Mouse (Mus musculus): Measurements from ENCODE around the gene 1110051M20Rik. TPM values are rescaled to one million over a fixed set of nuclear protein-coding genes. Genes with fewer than 3 reads are reported as not detected.
A peak's percentile ranks its signal among the peaks of the same experiment; 100 is the strongest.

The 1110051M20Rik gene
- polyA plus RNA-seq, 1 experiment from 2014 or later: 79.8 TPM

GRCm38 (mm10) chr2:91456491-91457100 is 12.1 kb upstream of the 1110051M20Rik start:
- Histone ChIP-seq H3K27me3 (ENCODE audit: control insufficient read depth, insufficient read depth, low read length) (no peaks in the 10 kb centered on the region), H3K27ac (replicated peaks; ENCODE audit: low read depth, low read length) (no peak overlapping the region), H3K4me3 (ENCODE audit: low read depth, low read length) (peak overlapping the region; percentile 63), H3K36me3 (replicated peaks; ENCODE audit: control insufficient read depth, insufficient read depth, low read depth, low read length) (no peaks in the 10 kb centered on the region), H3K9me3 (replicated peaks; ENCODE audit: control insufficient read depth, low read length) (no peaks in the 10 kb centered on the region), H3K9ac (replicated peaks; ENCODE audit: low read length) (no peak overlapping the region; the same call in 1 of the 2 replicates), H3K4me1 (ENCODE audit: control insufficient read depth, insufficient read depth, low read length) (peaks cover 3% of the 10 kb centered on the region), H3K4me2 (ENCODE audit: low read depth, low read length) (peak overlapping the region; percentile 72)
- no peak for DNase-seq (ENCODE audit: low spot score)
- peak; percentile 6; the same call in 1 of the 2 replicates for ATAC-seq (replicated peaks; ENCODE audit: insufficient number of reproducible peaks, low FRiP score, low TSS enrichment, low read depth)
- WGBS: 44% methylated on average over 9 of the region's 9 CpGs

GRCm38 (mm10) chr2:91455826-91456225 is 11.3 kb upstream of the 1110051M20Rik start:
- H3K36me3 ChIP-seq (replicated peaks; ENCODE audit: control insufficient read depth, insufficient read depth, low read depth, low read length): no peaks in the 10 kb centered on the region
- no peak overlapping the region for H3K27ac ChIP-seq (replicated peaks; ENCODE audit: low read depth, low read length)
- DNase-seq (ENCODE audit: low spot score) (peak; percentile 85), ATAC-seq (replicated peaks; ENCODE audit: insufficient number of reproducible peaks, low FRiP score, low TSS enrichment, low read depth) (no peak)
- H3K9me3 ChIP-seq (replicated peaks; ENCODE audit: control insufficient read depth, low read length): no peaks in the 10 kb centered on the region
- H3K9ac ChIP-seq (replicated peaks; ENCODE audit: low read length): no peak overlapping the region
- H3K4me1 ChIP-seq (ENCODE audit: control insufficient read depth, insufficient read depth, low read length): no peaks in the 10 kb centered on the region
- no peak overlapping the region for H3K4me2 ChIP-seq (ENCODE audit: low read depth, low read length)
- H3K4me3 ChIP-seq (ENCODE audit: low read depth, low read length): no peak overlapping the region
- WGBS: 4% methylated on average over 4 of the region's 4 CpGs
- no peaks in the 10 kb centered on the region for H3K27me3 ChIP-seq (ENCODE audit: control insufficient read depth, insufficient read depth, low read length)

GRCm38 (mm10) chr2:91454434-91454833 is 9.9 kb upstream of the 1110051M20Rik start:
- 89% methylated on average over 3 of the region's 3 CpGs for WGBS
- Histone ChIP-seq H3K4me2 (ENCODE audit: low read depth, low read length) (no peak overlapping the region), H3K9ac (replicated peaks; ENCODE audit: low read length) (no peak overlapping the region), H3K36me3 (replicated peaks; ENCODE audit: control insufficient read depth, insufficient read depth, low read depth, low read length) (no peaks in the 10 kb centered on the region), H3K9me3 (replicated peaks; ENCODE audit: control insufficient read depth, low read length) (no peaks in the 10 kb centered on the region), H3K27ac (replicated peaks; ENCODE audit: low read depth, low read length) (no peak overlapping the region), H3K4me1 (ENCODE audit: control insufficient read depth, insufficient read depth, low read length) (no peaks in the 10 kb centered on the region), H3K27me3 (ENCODE audit: control insufficient read depth, insufficient read depth, low read length) (no peaks in the 10 kb centered on the region), H3K4me3 (ENCODE audit: low read depth, low read length) (no peak overlapping the region)
- ATAC-seq (replicated peaks; ENCODE audit: insufficient number of reproducible peaks, low FRiP score, low TSS enrichment, low read depth) (no peak), DNase-seq (ENCODE audit: low spot score) (no peak)

GRCm38 (mm10) chr2:91453231-91454075 is 8.9 kb upstream of the 1110051M20Rik start:
- WGBS: 81% methylated on average over 9 of the region's 9 CpGs
- H3K9ac ChIP-seq (replicated peaks; ENCODE audit: low read length): no peak overlapping the region

GRCm38 (mm10) chr2:91452658-91453057 is 8.2 kb upstream of the 1110051M20Rik start:
- no peaks in the 10 kb centered on the region for H3K27me3 ChIP-seq (ENCODE audit: control insufficient read depth, insufficient read depth, low read length)
- no peaks in the 10 kb centered on the region for H3K9me3 ChIP-seq (replicated peaks; ENCODE audit: control insufficient read depth, low read length)
- H3K4me3 ChIP-seq (ENCODE audit: low read depth, low read length): no peak overlapping the region
- H3K27ac ChIP-seq (replicated peaks; ENCODE audit: low read depth, low read length): no peak overlapping the region
- no peak for DNase-seq (ENCODE audit: low spot score)
- H3K9ac ChIP-seq (replicated peaks; ENCODE audit: low read length): no peak overlapping the region
- no peak for ATAC-seq (replicated peaks; ENCODE audit: insufficient number of reproducible peaks, low FRiP score, low TSS enrichment, low read depth)
- no peaks in the 10 kb centered on the region for H3K36me3 ChIP-seq (replicated peaks; ENCODE audit: control insufficient read depth, insufficient read depth, low read depth, low read length)
- no peaks in the 10 kb centered on the region for H3K4me1 ChIP-seq (ENCODE audit: control insufficient read depth, insufficient read depth, low read length)
- H3K4me2 ChIP-seq (ENCODE audit: low read depth, low read length): no peak overlapping the region
- WGBS: 59% methylated on average over 8 of the region's 8 CpGs

More at GRCm38 (mm10) chr2:91453231-91454075, 8.9 kb upstream of the 1110051M20Rik start:
- Histone ChIP-seq H3K4me1 (ENCODE audit: control insufficient read depth, insufficient read depth, low read length) (no peaks in the 10 kb centered on the region), H3K9me3 (replicated peaks; ENCODE audit: control insufficient read depth, low read length) (no peaks in the 10 kb centered on the region), H3K27me3 (ENCODE audit: control insufficient read depth, insufficient read depth, low read length) (no peaks in the 10 kb centered on the region), H3K4me2 (ENCODE audit: low read depth, low read length) (no peak overlapping the region), H3K36me3 (replicated peaks; ENCODE audit: control insufficient read depth, insufficient read depth, low read depth, low read length) (no peaks in the 10 kb centered on the region), H3K27ac (replicated peaks; ENCODE audit: low read depth, low read length) (no peak overlapping the region), H3K4me3 (ENCODE audit: low read depth, low read length) (no peak overlapping the region)
- ATAC-seq (replicated peaks; ENCODE audit: insufficient number of reproducible peaks, low FRiP score, low TSS enrichment, low read depth) (no peak), DNase-seq (ENCODE audit: low spot score) (no peak)

GRCm38 (mm10) chr2:91450316-91450715 is 5.8 kb upstream of the 1110051M20Rik start:
- no peaks in the 10 kb centered on the region for H3K27me3 ChIP-seq (ENCODE audit: control insufficient read depth, insufficient read depth, low read length)
- 70% methylated on average over 9 of the region's 9 CpGs for WGBS
- no peaks in the 10 kb centered on the region for H3K36me3 ChIP-seq (replicated peaks; ENCODE audit: control insufficient read depth, insufficient read depth, low read depth, low read length)
- no peak for DNase-seq (ENCODE audit: low spot score)
- no peak overlapping the region for H3K4me2 ChIP-seq (ENCODE audit: low read depth, low read length)
- H3K4me3 ChIP-seq (ENCODE audit: low read depth, low read length): no peak overlapping the region
- no peak for ATAC-seq (replicated peaks; ENCODE audit: insufficient number of reproducible peaks, low FRiP score, low TSS enrichment, low read depth)
- H3K27ac ChIP-seq (replicated peaks; ENCODE audit: low read depth, low read length): no peak overlapping the region
- H3K9ac ChIP-seq (replicated peaks; ENCODE audit: low read length): no peak overlapping the region
- no peaks in the 10 kb centered on the region for H3K4me1 ChIP-seq (ENCODE audit: control insufficient read depth, insufficient read depth, low read length)
- no peaks in the 10 kb centered on the region for H3K9me3 ChIP-seq (replicated peaks; ENCODE audit: control insufficient read depth, low read length)

GRCm38 (mm10) chr2:91449662-91450061 is 5.2 kb upstream of the 1110051M20Rik start:
- H3K9me3 ChIP-seq (replicated peaks; ENCODE audit: control insufficient read depth, low read length): no peaks in the 10 kb centered on the region
- no peaks in the 10 kb centered on the region for H3K36me3 ChIP-seq (replicated peaks; ENCODE audit: control insufficient read depth, insufficient read depth, low read depth, low read length)
- H3K27ac ChIP-seq (replicated peaks; ENCODE audit: low read depth, low read length): no peak overlapping the region
- no peaks in the 10 kb centered on the region for H3K4me1 ChIP-seq (ENCODE audit: control insufficient read depth, insufficient read depth, low read length)
- H3K4me2 ChIP-seq (ENCODE audit: low read depth, low read length): no peak overlapping the region
- no peaks in the 10 kb centered on the region for H3K27me3 ChIP-seq (ENCODE audit: control insufficient read depth, insufficient read depth, low read length)
- ATAC-seq (replicated peaks; ENCODE audit: insufficient number of reproducible peaks, low FRiP score, low TSS enrichment, low read depth): no peak
- DNase-seq (ENCODE audit: low spot score): no peak
- WGBS: 83% methylated on average over 1 of the region's 1 CpGs
- no peak overlapping the region for H3K4me3 ChIP-seq (ENCODE audit: low read depth, low read length)
- no peak overlapping the region for H3K9ac ChIP-seq (replicated peaks; ENCODE audit: low read length)

GRCm38 (mm10) chr2:91442241-91442640 is 2.3 kb downstream of the 1110051M20Rik start:
- WGBS: 85% methylated on average over 1 of the region's 1 CpGs

More at GRCm38 (mm10) chr2:91442241-91442640, 2.3 kb downstream of the 1110051M20Rik start:
- Histone ChIP-seq H3K36me3 (replicated peaks; ENCODE audit: control insufficient read depth, insufficient read depth, low read depth, low read length) (no peaks in the 10 kb centered on the region), H3K27ac (replicated peaks; ENCODE audit: low read depth, low read length) (no peak overlapping the region), H3K27me3 (ENCODE audit: control insufficient read depth, insufficient read depth, low read length) (no peaks in the 10 kb centered on the region), H3K4me3 (ENCODE audit: low read depth, low read length) (no peak overlapping the region), H3K4me1 (ENCODE audit: control insufficient read depth, insufficient read depth, low read length) (no peaks in the 10 kb centered on the region), H3K9me3 (replicated peaks; ENCODE audit: control insufficient read depth, low read length) (no peaks in the 10 kb centered on the region), H3K4me2 (ENCODE audit: low read depth, low read length) (no peak overlapping the region), H3K9ac (replicated peaks; ENCODE audit: low read length) (no peak overlapping the region)
- DNase-seq (ENCODE audit: low spot score): no peak
- no peak for ATAC-seq (replicated peaks; ENCODE audit: insufficient number of reproducible peaks, low FRiP score, low TSS enrichment, low read depth)
